Mouse (Mus musculus): ENCODE data around the gene Arhgef12. TPM values are rescaled to one million over a fixed set of nuclear protein-coding genes. Genes with fewer than 3 reads are reported as not detected.
A peak's percentile ranks its signal among the peaks of the same experiment; 100 is the strongest.

Gene Arhgef12
- polyA plus RNA-seq, 1 experiment from 2014 or later, result 13.9 TPM

GRCm38 (mm10) chr9:42964366-42964765, 142.7 kb downstream of the Arhgef12 start:
- no peak overlapping the region for H3K27ac ChIP-seq (ENCODE audit: low read length)

GRCm38 (mm10) chr9:42962506-42962905, 144.5 kb downstream of the Arhgef12 start:
- Histone ChIP-seq H3K4me2 (replicated peaks; ENCODE audit: low read depth, low read length) (no peak overlapping the region), H3K9me3 (ENCODE audit: low read length) (no peaks in the 10 kb centered on the region), H3K4me3 (ENCODE audit: low read depth, low read length) (no peak overlapping the region), H3K36me3 (ENCODE audit: insufficient read depth, low read length) (peaks cover 7% of the 10 kb centered on the region; the same call in 1 of the 2 replicates), H3K27ac (ENCODE audit: low read length) (no peak overlapping the region), H3K27me3 (replicated peaks; ENCODE audit: insufficient read depth, low read length) (no peaks in the 10 kb centered on the region), H3K9ac (replicated peaks; ENCODE audit: low read depth) (no peak overlapping the region), H3K4me1 (ENCODE audit: insufficient read depth, low read depth, low read length) (no peaks in the 10 kb centered on the region)
- 84% methylated on average over 6 of the region's 6 CpGs for WGBS
- ATAC-seq, result peak; percentile 21; the same call in 1 of the 2 replicates
- TF ChIP-seq EP300 (IDR thresholded peaks at IDR 0.05) (no peak), CTCF (IDR thresholded peaks at IDR 0.05) (no peak)
- no peak for DNase-seq (ENCODE audit: low spot score)

More at GRCm38 (mm10) chr9:42964366-42964765, 142.7 kb downstream of the Arhgef12 start:
- H3K9ac ChIP-seq (replicated peaks; ENCODE audit: low read depth), result no peak overlapping the region
- no peak overlapping the region for H3K4me2 ChIP-seq (replicated peaks; ENCODE audit: low read depth, low read length)
- H3K9me3 ChIP-seq (ENCODE audit: low read length), result no peaks in the 10 kb centered on the region
- peaks cover 13% of the 10 kb centered on the region; the same call in 1 of the 2 replicates for H3K36me3 ChIP-seq (ENCODE audit: insufficient read depth, low read length)
- WGBS, result 86% methylated on average over 12 of the region's 12 CpGs
- ATAC-seq (no peak), DNase-seq (ENCODE audit: low spot score) (no peak)
- H3K27me3 ChIP-seq (replicated peaks; ENCODE audit: insufficient read depth, low read length), result no peaks in the 10 kb centered on the region
- TF ChIP-seq CTCF (IDR thresholded peaks at IDR 0.05) (no peak), EP300 (IDR thresholded peaks at IDR 0.05) (no peak)
- H3K4me3 ChIP-seq (ENCODE audit: low read depth, low read length), result no peak overlapping the region
- H3K4me1 ChIP-seq (ENCODE audit: insufficient read depth, low read depth, low read length), result no peaks in the 10 kb centered on the region

GRCm38 (mm10) chr9:42958401-42958800, 148.6 kb downstream of the Arhgef12 start:
- 41% methylated on average over 7 of the region's 7 CpGs for WGBS
- no peak for TF ChIP-seq EP300 (IDR thresholded peaks at IDR 0.05)
- no peak for TF ChIP-seq CTCF (IDR thresholded peaks at IDR 0.05)
- no peaks in the 10 kb centered on the region for H3K36me3 ChIP-seq (ENCODE audit: insufficient read depth, low read length)
- DNase-seq (ENCODE audit: low spot score) (no peak), ATAC-seq (no peak)
- no peaks in the 10 kb centered on the region for H3K4me1 ChIP-seq (ENCODE audit: insufficient read depth, low read depth, low read length)
- no peaks in the 10 kb centered on the region for H3K9me3 ChIP-seq (ENCODE audit: low read length)
- H3K4me3 ChIP-seq (ENCODE audit: low read depth, low read length), result no peak overlapping the region
- H3K27ac ChIP-seq (ENCODE audit: low read length), result no peak overlapping the region
- H3K9ac ChIP-seq (replicated peaks; ENCODE audit: low read depth), result no peak overlapping the region
- H3K4me2 ChIP-seq (replicated peaks; ENCODE audit: low read depth, low read length), result no peak overlapping the region
- H3K27me3 ChIP-seq (replicated peaks; ENCODE audit: insufficient read depth, low read length), result no peaks in the 10 kb centered on the region

DNA sequence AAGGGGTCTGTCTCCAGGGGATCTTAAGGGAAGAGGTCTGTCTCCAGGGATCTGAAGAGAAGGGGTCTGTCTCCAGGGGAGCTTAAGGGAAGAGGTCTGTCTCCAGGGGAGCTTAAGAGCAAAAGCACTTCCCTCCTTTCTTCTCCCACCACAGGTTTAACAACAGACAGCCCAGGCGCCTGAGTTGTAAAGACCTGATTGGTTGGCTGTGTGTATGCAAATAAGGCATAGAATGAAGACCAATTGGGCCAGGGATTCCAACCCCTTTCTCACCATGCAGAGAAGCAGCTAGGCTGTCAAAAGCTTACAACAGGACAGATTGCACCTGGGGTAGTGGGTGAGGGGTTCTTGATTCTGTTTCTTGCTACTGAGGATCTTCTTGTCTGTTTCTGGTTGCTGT, 158.7 kb downstream of the Arhgef12 start:
- Histone ChIP-seq H3K36me3 (ENCODE audit: insufficient read depth, low read length) (no peaks in the 10 kb centered on the region), H3K9ac (replicated peaks; ENCODE audit: low read depth) (no peak overlapping the region), H3K4me1 (ENCODE audit: insufficient read depth, low read depth, low read length) (no peaks in the 10 kb centered on the region), H3K4me3 (ENCODE audit: low read depth, low read length) (no peak overlapping the region), H3K27ac (ENCODE audit: low read length) (no peak overlapping the region), H3K9me3 (ENCODE audit: low read length) (no peaks in the 10 kb centered on the region), H3K27me3 (replicated peaks; ENCODE audit: insufficient read depth, low read length) (no peaks in the 10 kb centered on the region), H3K4me2 (replicated peaks; ENCODE audit: low read depth, low read length) (no peak overlapping the region)
- TF ChIP-seq CTCF (IDR thresholded peaks at IDR 0.05), result no peak
- no peak for TF ChIP-seq EP300 (IDR thresholded peaks at IDR 0.05)
- 63% methylated on average over 1 of the region's 1 CpGs for WGBS
- DNase-seq (ENCODE audit: low spot score) (no peak), ATAC-seq (no peak)

- no peak for DNase-seq (ENCODE audit: low spot score)
- Histone ChIP-seq H3K4me2 (replicated peaks; ENCODE audit: low read depth, low read length) (no peak overlapping the region), H3K4me1 (ENCODE audit: insufficient read depth, low read depth, low read length) (no peaks in the 10 kb centered on the region), H3K27me3 (replicated peaks; ENCODE audit: insufficient read depth, low read length) (no peaks in the 10 kb centered on the region), H3K27ac (ENCODE audit: low read length) (no peak overlapping the region), H3K9me3 (ENCODE audit: low read length) (no peaks in the 10 kb centered on the region), H3K4me3 (ENCODE audit: low read depth, low read length) (no peak overlapping the region), H3K36me3 (ENCODE audit: insufficient read depth, low read length) (no peaks in the 10 kb centered on the region), H3K9ac (replicated peaks; ENCODE audit: low read depth) (no peak overlapping the region)
- ATAC-seq, result no peak
- WGBS, result 73% methylated on average over 6 of the region's 7 CpGs
- TF ChIP-seq CTCF (IDR thresholded peaks at IDR 0.05), result no peak
- TF ChIP-seq EP300 (IDR thresholded peaks at IDR 0.05), result no peak
These were observed 161.9 kb downstream of the Arhgef12 start for GRCm38 (mm10) chr9:42945174-42945573.

DNA sequence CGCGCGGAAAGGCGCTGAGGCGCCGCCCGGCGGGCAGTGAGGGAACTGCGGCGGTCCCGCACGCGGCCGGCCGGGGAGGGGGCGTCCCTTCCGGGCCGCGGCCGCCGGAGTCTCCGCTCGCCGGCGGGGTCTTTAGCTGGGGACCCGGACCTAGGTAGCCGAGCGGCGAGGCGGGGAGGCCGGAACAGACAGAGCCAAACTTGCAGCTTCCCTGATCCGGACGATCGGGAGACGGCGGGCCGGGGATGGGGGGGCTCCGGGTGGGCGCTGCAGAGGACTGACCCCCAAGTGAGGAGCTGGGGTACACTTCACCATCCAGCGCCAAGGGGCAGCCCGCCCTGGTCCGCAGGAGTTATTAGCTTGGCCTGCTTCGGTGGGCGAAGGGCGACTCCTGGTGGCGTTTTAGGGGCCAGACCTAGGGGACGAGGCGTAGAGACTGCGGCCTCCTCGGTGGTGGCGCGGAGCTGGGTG, 162.5 kb downstream of the Arhgef12 start:
- Histone ChIP-seq H3K27me3 (replicated peaks; ENCODE audit: insufficient read depth, low read length) (no peaks in the 10 kb centered on the region), H3K4me3 (ENCODE audit: low read depth, low read length) (peak overlapping the region; percentile 56), H3K9me3 (ENCODE audit: low read length) (no peaks in the 10 kb centered on the region), H3K36me3 (ENCODE audit: insufficient read depth, low read length) (no peaks in the 10 kb centered on the region), H3K9ac (replicated peaks; ENCODE audit: low read depth) (peak overlapping the region; percentile 32; the same call in 1 of the 2 replicates), H3K4me2 (replicated peaks; ENCODE audit: low read depth, low read length) (peak overlapping the region; percentile 100), H3K4me1 (ENCODE audit: insufficient read depth, low read depth, low read length) (no peaks in the 10 kb centered on the region), H3K27ac (ENCODE audit: low read length) (no peak overlapping the region)
- DNase-seq (ENCODE audit: low spot score) (peak; percentile 85), ATAC-seq (peak; percentile 93)
- TF ChIP-seq CTCF (IDR thresholded peaks at IDR 0.05) (peak; percentile 96), EP300 (IDR thresholded peaks at IDR 0.05) (no peak)
- 2% methylated on average over 41 of the region's 52 CpGs for WGBS
